Mouse (Mus musculus): ENCODE data around the gene Sh3gl1.

Gene Sh3gl1

DNA sequence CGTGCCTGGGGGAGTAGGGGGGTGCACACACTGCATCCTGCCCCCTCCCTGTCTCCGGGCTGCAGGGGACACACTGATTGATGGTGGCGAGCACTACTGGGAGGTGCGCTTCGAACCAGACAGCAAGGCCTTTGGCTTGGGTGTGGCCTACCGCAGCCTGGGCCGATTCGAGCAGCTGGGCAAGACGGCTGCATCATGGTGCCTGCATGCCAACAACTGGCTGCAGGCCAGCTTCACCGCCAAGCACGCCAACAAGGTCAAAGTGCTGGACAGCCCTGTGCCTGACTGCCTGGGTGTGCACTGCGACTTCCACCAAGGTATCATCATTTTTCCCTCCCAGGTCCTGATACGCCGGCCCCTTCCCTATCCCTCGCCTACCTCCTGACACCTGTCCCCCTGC lies 40.4 kb downstream of the Sh3gl1 start:
- DNase-seq (ENCODE audit: low spot score in 2 of 2), result no peak

- no peak for DNase-seq (ENCODE audit: low spot score in 2 of 2)
These were observed 46.0 kb downstream of the Sh3gl1 start for GRCm38 (mm10) chr17:55990278-55990898.

DNA sequence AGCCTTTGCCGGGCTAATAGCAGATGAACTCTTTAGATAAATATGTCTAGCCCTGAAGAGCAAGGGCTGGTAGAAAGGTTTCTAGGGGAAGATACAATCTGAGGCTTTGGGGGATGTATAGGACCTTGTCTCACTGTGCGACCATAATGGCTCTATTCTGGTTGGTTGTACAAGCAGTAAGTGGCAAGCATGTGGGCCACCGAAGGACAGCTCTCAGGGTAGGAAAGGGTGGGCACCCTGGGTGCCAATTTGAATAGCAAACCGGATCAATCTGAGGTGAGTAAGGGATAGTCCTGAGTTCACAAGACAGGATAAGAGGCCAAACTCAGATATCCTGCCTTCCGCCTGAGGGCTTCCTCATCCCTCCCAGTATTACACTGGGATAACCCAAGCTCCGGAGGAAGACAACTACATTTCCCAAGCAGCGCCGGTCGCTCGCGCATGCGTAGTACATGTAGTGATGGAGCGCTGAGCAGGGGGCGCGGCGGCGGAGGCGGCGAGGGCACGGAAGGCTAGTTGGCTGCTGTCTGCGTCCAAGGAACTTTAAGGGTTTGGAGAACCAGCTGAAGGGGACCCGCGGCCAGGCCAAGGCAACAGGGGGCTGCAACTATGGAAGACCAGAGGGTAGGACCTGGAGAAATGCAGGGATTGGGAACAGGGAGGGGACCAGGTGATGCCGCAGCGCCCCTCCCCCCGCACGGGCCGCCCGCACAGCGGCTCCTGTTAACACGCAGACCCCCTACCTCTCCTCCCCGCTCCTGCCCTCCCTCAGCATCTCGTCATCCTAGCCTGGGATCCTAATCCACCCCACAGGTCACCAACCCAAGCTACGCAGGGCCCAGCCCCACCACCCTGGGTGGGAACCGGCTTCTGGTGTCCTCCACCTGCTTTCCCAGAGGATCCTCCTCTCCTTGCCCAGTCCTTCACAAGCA lies 50.1 kb downstream of the Sh3gl1 start, which contains the start of gene Fsd1:
TSS of gene Fsd1 (plus strand) at position 480 of the 932 bp plus-strand sequence.
- DNase-seq (ENCODE audit: low spot score in 2 of 2), result peak; percentile 46 to 85

GRCm38 (mm10) chr17:55977301-55977700 lies 59.1 kb downstream of the Sh3gl1 start:
- DNase-seq (ENCODE audit: low spot score in 2 of 2), result no peak

- peak in 1 of 2 experiments; percentile 73 for DNase-seq (ENCODE audit: low spot score in 2 of 2)
These were observed 60.1 kb downstream of the Sh3gl1 start for GRCm38 (mm10) chr17:55976255-55976862.

DNA sequence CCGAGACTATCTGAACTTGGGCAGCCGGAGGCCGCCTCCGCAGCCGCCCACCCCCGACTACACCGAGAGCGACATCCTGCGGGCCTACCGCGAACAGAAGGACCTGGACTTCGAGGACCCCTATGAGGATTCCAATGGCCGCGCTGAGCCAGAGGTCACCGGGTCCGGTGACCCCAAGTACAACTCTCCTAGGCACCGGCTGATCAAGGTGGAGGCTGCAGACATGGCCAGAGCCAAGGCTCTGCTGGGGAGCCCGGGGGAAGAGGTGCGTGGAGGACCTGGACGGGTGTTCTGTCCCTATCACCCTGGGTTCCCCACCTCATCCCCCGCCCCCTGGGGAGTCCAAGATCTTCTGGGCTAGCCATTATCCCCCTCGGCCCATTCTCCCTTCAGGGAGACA lies 65.0 kb downstream of the Sh3gl1 start:
- no peak for DNase-seq (ENCODE audit: low spot score in 2 of 2)

DNA sequence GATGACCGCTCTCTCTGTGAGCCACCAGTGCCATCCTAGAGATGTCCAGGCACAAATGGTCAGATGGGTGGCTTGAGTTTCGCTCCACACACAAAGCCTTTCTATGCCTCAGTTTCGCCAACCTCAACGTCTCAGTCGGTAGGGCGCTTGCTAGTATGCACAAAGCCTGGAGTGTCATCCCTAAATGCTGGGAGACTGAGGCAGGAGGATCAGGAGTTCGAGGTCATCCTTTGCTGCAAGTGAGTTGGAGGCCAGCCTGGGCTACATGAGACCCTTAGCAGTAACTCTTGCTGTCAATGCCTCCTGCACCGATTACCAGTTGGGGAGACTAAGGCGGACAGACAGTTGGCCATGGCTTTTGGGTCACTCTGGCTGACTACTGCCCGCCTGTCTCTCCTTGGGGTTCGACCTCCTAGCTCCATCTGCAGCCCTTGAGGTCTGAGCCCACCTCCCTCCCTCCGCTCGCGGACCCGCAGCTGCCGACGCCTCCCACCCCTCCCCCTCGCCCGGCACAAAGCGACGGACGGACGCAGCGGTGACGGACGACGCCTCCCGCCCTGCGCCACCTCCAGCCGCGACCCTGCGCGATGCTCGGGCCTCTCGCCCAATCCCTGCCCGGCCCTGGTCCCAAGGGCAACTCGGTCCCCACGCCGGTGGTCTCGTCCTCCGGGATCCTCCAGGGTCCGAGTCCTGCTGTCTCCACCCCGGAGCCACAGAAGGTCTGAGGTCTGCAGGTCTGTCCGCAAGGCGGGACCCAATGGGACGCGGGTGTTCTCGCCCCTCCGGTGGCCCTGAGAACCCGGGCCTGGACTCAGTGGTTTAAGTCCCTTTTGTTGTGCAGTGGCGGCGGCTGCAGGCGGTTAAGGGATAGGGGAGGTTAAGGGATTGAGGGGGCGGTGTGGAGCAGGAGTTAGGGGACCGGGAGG lies 66.2 kb downstream of the Sh3gl1 start, which contains the start of gene Shd:
TSS of gene Shd (plus strand) at position 502 of the 926 bp plus-strand sequence.
- no peak for DNase-seq (ENCODE audit: low spot score in 2 of 2)

DNA sequence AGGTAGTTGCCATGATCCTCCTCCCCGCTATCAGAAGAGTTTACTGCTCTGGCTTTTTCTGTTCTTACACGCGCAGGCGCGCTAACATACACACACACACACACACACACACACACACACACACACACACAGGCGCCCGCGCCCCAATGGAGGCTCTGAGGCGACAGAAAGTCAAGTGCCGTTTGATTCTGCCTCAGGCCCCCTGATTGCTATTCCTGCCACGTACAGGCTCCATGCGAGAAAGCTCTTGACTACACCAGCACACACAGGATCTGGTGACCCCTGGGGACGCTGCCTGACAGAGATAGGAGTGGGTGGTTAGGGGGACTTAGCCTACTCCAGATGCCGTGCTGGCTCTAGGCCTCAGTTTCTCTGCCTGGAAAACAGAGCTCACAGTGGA lies 66.9 kb downstream of the Sh3gl1 start:
- no peak for DNase-seq (ENCODE audit: low spot score in 2 of 2)

- DNase-seq (ENCODE audit: low spot score in 2 of 2), result no peak
These were observed 68.2 kb downstream of the Sh3gl1 start for GRCm38 (mm10) chr17:55968210-55968609.

DNA sequence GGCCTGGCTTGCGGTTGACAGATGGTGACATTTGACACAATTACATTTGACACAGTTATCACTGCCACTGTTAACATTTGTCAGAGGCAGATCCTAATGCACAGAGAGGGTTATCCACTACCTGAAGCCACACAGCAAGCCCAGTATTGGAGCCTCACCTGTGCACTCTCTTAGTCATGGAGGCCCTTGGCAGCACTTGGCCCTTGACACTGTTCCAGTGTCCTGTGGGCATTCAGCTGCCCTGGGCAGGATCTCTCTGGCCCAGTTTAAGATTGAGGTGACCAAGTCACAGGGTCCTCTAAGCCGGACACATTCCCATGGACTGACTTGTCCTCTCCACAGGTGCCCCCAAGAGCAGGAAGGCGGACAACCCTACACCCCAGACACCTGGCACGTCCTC lies 69.2 kb downstream of the Sh3gl1 start:
- DNase-seq (ENCODE audit: low spot score in 2 of 2), result no peak
